Mouse (Mus musculus): Measurements from ENCODE around the gene Hif1an. TPM values are rescaled to one million over a fixed set of nuclear protein-coding genes. Genes with fewer than 3 reads are reported as not detected.
A peak's percentile ranks its signal among the peaks of the same experiment; 100 is the strongest.

Gene Hif1an
- 29.0 and 29.3 TPM in 2 replicates for polyA plus RNA-seq (2014; fragmentation: Nextera tagmentation; extraction: Ambion mirVana)

- ATAC-seq (ENCODE audit: insufficient read depth, low FRiP score, low TSS enrichment) = peak; percentile 93
- Histone ChIP-seq H3K27ac (ENCODE audit: low read depth, low read length) (peak within 1 kb of the TSS; percentile 40; the same call in 1 of the 2 replicates), H3K4me3 (ENCODE audit: low read depth, low read length) (peak within 1 kb of the TSS; percentile 72), H3K9me3 (ENCODE audit: control insufficient read depth, low read length) (no peaks in the 10 kb centered on the region), H3K4me1 (ENCODE audit: control insufficient read depth, insufficient read depth, low read length) (peaks cover 9% of the 10 kb centered on the region; the same call in 1 of the 2 replicates), H3K27me3 (ENCODE audit: control insufficient read depth, insufficient read depth, low read length) (no peaks in the 10 kb centered on the region), H3K4me2 (ENCODE audit: low read depth) (peak within 1 kb of the TSS; percentile 74), H3K9ac (ENCODE audit: low read length) (peak within 1 kb of the TSS; percentile 68), H3K36me3 (ENCODE audit: control insufficient read depth, insufficient read depth, low read length) (peaks cover 8% of the 10 kb centered on the region)
- WGBS = under 1% methylated on average over 33 of the region's 33 CpGs
- DNase-seq (ENCODE audit: low spot score) = peak; percentile 94
These were observed at the start of gene Hif1an for GRCm38 (mm10) chr19:44562652-44563206. Gene Hif1an, plus strand, starts transcription at chr19:44562850.

GRCm38 (mm10) chr19:44513054-44513833, 49.4 kb upstream of the Hif1an start:
- H3K9me3 ChIP-seq (ENCODE audit: control insufficient read depth, low read length) = no peaks in the 10 kb centered on the region
- H3K9ac ChIP-seq (ENCODE audit: low read length) = no peak overlapping the region
- peak; percentile 18 for DNase-seq (ENCODE audit: low spot score)
- H3K4me3 ChIP-seq (ENCODE audit: low read depth, low read length) = no peak overlapping the region
- H3K27me3 ChIP-seq (ENCODE audit: control insufficient read depth, insufficient read depth, low read length) = peaks cover 51% of the 10 kb centered on the region
- no peaks in the 10 kb centered on the region for H3K36me3 ChIP-seq (ENCODE audit: control insufficient read depth, insufficient read depth, low read length)
- no peak for ATAC-seq (ENCODE audit: insufficient read depth, low FRiP score, low TSS enrichment)
- H3K27ac ChIP-seq (ENCODE audit: low read depth, low read length) = no peak overlapping the region
- H3K4me1 ChIP-seq (ENCODE audit: control insufficient read depth, insufficient read depth, low read length) = peaks cover 21% of the 10 kb centered on the region
- H3K4me2 ChIP-seq (ENCODE audit: low read depth) = no peak overlapping the region; the same call in 1 of the 2 replicates
- WGBS = 14% methylated on average over 11 of the region's 11 CpGs

GRCm38 (mm10) chr19:44513921-44514482, 48.6 kb upstream of the Hif1an start:
- H3K27ac ChIP-seq (ENCODE audit: low read depth, low read length) = no peak overlapping the region
- no peak overlapping the region for H3K4me3 ChIP-seq (ENCODE audit: low read depth, low read length)
- no peak for ATAC-seq (ENCODE audit: insufficient read depth, low FRiP score, low TSS enrichment)
- no peak overlapping the region; the same call in 1 of the 2 replicates for H3K4me2 ChIP-seq (ENCODE audit: low read depth)
- 20% methylated on average over 7 of the region's 7 CpGs for WGBS
- H3K4me1 ChIP-seq (ENCODE audit: control insufficient read depth, insufficient read depth, low read length) = peaks cover 21% of the 10 kb centered on the region
- H3K9me3 ChIP-seq (ENCODE audit: control insufficient read depth, low read length) = no peaks in the 10 kb centered on the region
- no peaks in the 10 kb centered on the region for H3K36me3 ChIP-seq (ENCODE audit: control insufficient read depth, insufficient read depth, low read length)
- peaks cover 46% of the 10 kb centered on the region for H3K27me3 ChIP-seq (ENCODE audit: control insufficient read depth, insufficient read depth, low read length)
- H3K9ac ChIP-seq (ENCODE audit: low read length) = 0 out of 2 replicates have a peak overlapping the region, but pooled peaks have one; percentile 2
- no peak for DNase-seq (ENCODE audit: low spot score)

GRCm38 (mm10) chr19:44514521-44515451, 47.9 kb upstream of the Hif1an start:
- peaks cover 42% of the 10 kb centered on the region for H3K27me3 ChIP-seq (ENCODE audit: control insufficient read depth, insufficient read depth, low read length)
- no peaks in the 10 kb centered on the region for H3K36me3 ChIP-seq (ENCODE audit: control insufficient read depth, insufficient read depth, low read length)
- H3K27ac ChIP-seq (ENCODE audit: low read depth, low read length) = peak overlapping the region; percentile 5; the same call in 1 of the 2 replicates
- H3K4me3 ChIP-seq (ENCODE audit: low read depth, low read length) = no peak overlapping the region
- DNase-seq (ENCODE audit: low spot score) = peak; percentile 48
- no peaks in the 10 kb centered on the region for H3K9me3 ChIP-seq (ENCODE audit: control insufficient read depth, low read length)
- 5% methylated on average over 14 of the region's 14 CpGs for WGBS
- peaks cover 21% of the 10 kb centered on the region for H3K4me1 ChIP-seq (ENCODE audit: control insufficient read depth, insufficient read depth, low read length)
- no peak overlapping the region for H3K4me2 ChIP-seq (ENCODE audit: low read depth)
- ATAC-seq (ENCODE audit: insufficient read depth, low FRiP score, low TSS enrichment) = peak; percentile 65
- no peak overlapping the region; the same call in 1 of the 2 replicates for H3K9ac ChIP-seq (ENCODE audit: low read length)

GRCm38 (mm10) chr19:44515769-44516168, 46.9 kb upstream of the Hif1an start:
- no peak overlapping the region for H3K27ac ChIP-seq (ENCODE audit: low read depth, low read length)
- peaks cover 21% of the 10 kb centered on the region for H3K4me1 ChIP-seq (ENCODE audit: control insufficient read depth, insufficient read depth, low read length)
- H3K36me3 ChIP-seq (ENCODE audit: control insufficient read depth, insufficient read depth, low read length) = no peaks in the 10 kb centered on the region
- WGBS = 25% methylated on average over 6 of the region's 6 CpGs
- H3K4me2 ChIP-seq (ENCODE audit: low read depth) = no peak overlapping the region
- ATAC-seq (ENCODE audit: insufficient read depth, low FRiP score, low TSS enrichment) (no peak), DNase-seq (ENCODE audit: low spot score) (no peak)
- no peak overlapping the region for H3K9ac ChIP-seq (ENCODE audit: low read length)
- H3K9me3 ChIP-seq (ENCODE audit: control insufficient read depth, low read length) = no peaks in the 10 kb centered on the region
- no peak overlapping the region for H3K4me3 ChIP-seq (ENCODE audit: low read depth, low read length)
- peaks cover 36% of the 10 kb centered on the region for H3K27me3 ChIP-seq (ENCODE audit: control insufficient read depth, insufficient read depth, low read length)

- DNase-seq (ENCODE audit: low spot score) = no peak
- no peak for ATAC-seq (ENCODE audit: insufficient read depth, low FRiP score, low TSS enrichment)
- Histone ChIP-seq H3K9ac (ENCODE audit: low read length) (no peak overlapping the region), H3K36me3 (ENCODE audit: control insufficient read depth, insufficient read depth, low read length) (no peaks in the 10 kb centered on the region), H3K9me3 (ENCODE audit: control insufficient read depth, low read length) (no peaks in the 10 kb centered on the region), H3K4me1 (ENCODE audit: control insufficient read depth, insufficient read depth, low read length) (peaks cover 15% of the 10 kb centered on the region), H3K4me3 (ENCODE audit: low read depth, low read length) (no peak overlapping the region), H3K27me3 (ENCODE audit: control insufficient read depth, insufficient read depth, low read length) (peaks cover 11% of the 10 kb centered on the region), H3K4me2 (ENCODE audit: low read depth) (no peak overlapping the region), H3K27ac (ENCODE audit: low read depth, low read length) (no peak overlapping the region)
- 56% methylated on average over 12 of the region's 12 CpGs for WGBS
These were observed 44.5 kb upstream of the Hif1an start for GRCm38 (mm10) chr19:44517996-44518768.

- no peaks in the 10 kb centered on the region for H3K36me3 ChIP-seq (ENCODE audit: control insufficient read depth, insufficient read depth, low read length)
- peaks cover 14% of the 10 kb centered on the region for H3K4me1 ChIP-seq (ENCODE audit: control insufficient read depth, insufficient read depth, low read length)
- no peak overlapping the region for H3K27ac ChIP-seq (ENCODE audit: low read depth, low read length)
- no peak overlapping the region for H3K4me2 ChIP-seq (ENCODE audit: low read depth)
- H3K4me3 ChIP-seq (ENCODE audit: low read depth, low read length) = no peak overlapping the region
- no peak for ATAC-seq (ENCODE audit: insufficient read depth, low FRiP score, low TSS enrichment)
- peak; percentile 37 for DNase-seq (ENCODE audit: low spot score)
- peaks cover 5% of the 10 kb centered on the region; the same call in 1 of the 2 replicates for H3K27me3 ChIP-seq (ENCODE audit: control insufficient read depth, insufficient read depth, low read length)
- no peak overlapping the region for H3K9ac ChIP-seq (ENCODE audit: low read length)
- 14% methylated on average over 7 of the region's 7 CpGs for whole genome bisulfite sequencing
- H3K9me3 ChIP-seq (ENCODE audit: control insufficient read depth, low read length) = no peaks in the 10 kb centered on the region
These were observed 43.5 kb upstream of the Hif1an start for GRCm38 (mm10) chr19:44519152-44519551.
